Mouse (Mus musculus) cortical plate, adult 2 months (tissue): ENCODE measurements around the gene Nbl1. TPM values are rescaled to one million over a fixed set of nuclear protein-coding genes. Genes with fewer than 3 reads are reported as not detected.

Experiments
- H3K27ac ChIP-seq: fragments of 200-500 bp; 2 replicates; pipeline ENCODE4 v1.5.1; 2012; ENCODE audit warnings: low read length, control low read depth, inconsistent platforms; ENCODE audit not compliant: insufficient read depth
- H3K4me1 ChIP-seq: fragments of 200-500 bp; 2 replicates; pipeline ENCODE4 v1.6.1; 2011; ENCODE audit warnings: low read length; ENCODE audit not compliant: control insufficient read depth, insufficient read depth
- H3K4me3 ChIP-seq: fragments of 200-500 bp; 2 replicates; pipeline ENCODE4 v1.5.1; 2011; ENCODE audit warnings: mild to moderate bottlenecking, low read length, control low read depth; ENCODE audit not compliant: insufficient read depth
- CTCF ChIP-seq: fragments of 200-500 bp; IDR thresholded peaks from 2 replicates; pipeline ENCODE4 v1.5.1; 2011; ENCODE audit warnings: mild to moderate bottlenecking, control low read depth, low read length; ENCODE audit not compliant: insufficient read depth; ENCODE audit errors: extremely low read depth
- POLR2A ChIP-seq: fragments of 200-500 bp; IDR thresholded peaks from 2 replicates; pipeline ENCODE4 v1.6.1; 2011; ENCODE audit warnings: mild to moderate bottlenecking, low read length, control low read depth; ENCODE audit not compliant: insufficient read depth; ENCODE audit errors: extremely low read depth
- polyA plus RNA-seq: library from polyadenylated mRNA; depleted of rRNA; stranded (reverse); fragments of >200 nt; gene quantifications from 2 replicates; pipeline ENCODE4 v1.2.3, GENCODE M21; 2012

The Nbl1 gene
- polyA plus RNA-seq, 1 experiment = 81.1 TPM

DNA sequence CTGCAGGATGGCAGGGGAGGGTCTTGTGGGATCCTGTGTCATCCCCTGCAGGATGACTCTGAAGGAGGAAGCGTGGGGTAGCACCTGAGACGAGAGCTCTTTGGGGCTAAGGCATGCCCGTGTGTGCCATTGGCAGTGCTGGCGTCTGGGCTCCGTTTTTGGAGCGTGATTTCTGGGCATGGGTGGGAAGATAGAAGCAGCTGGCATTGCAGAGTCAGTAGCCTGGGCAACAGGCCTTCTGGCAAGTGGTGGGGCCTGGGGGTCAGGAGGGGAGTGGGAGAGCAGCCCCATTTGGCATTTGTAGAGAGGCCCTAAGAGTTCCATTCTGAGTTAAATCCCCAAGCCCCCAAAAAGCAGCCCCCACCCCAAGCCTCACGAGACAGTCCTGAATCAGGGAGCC lies 40.0 kb downstream of the Nbl1 start:
- H3K4me3 ChIP-seq = no peak overlapping the region
- no peak for TF ChIP-seq POLR2A
- no peak for TF ChIP-seq CTCF
- H3K27ac ChIP-seq = no peak overlapping the region
- H3K4me1 ChIP-seq = peaks cover 13% of the 10 kb centered on the region

DNA sequence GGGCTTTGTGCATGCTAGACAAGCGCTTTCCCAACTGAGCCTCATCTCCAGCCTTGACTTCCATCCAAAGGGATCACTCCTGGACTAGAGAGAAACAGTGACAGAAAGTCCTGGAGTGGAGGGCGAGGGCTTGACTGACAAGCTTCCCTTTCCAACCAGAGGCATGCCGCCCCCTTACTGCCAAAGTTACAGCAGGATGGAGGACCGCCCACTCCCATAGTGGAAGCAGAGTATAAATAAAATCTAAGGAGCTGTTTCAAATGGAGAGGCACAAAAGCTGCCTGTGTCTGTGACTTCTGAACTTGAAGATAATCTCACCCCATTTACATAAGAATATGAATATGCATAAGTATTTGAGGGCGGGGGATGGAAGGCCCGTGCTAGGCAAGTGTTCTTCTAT lies 44.3 kb downstream of the Nbl1 start:
- no peak overlapping the region for H3K27ac ChIP-seq
- no peak overlapping the region for H3K4me3 ChIP-seq
- H3K4me1 ChIP-seq = peaks cover 9% of the 10 kb centered on the region
- TF ChIP-seq POLR2A (no peak), CTCF (no peak)

DNA sequence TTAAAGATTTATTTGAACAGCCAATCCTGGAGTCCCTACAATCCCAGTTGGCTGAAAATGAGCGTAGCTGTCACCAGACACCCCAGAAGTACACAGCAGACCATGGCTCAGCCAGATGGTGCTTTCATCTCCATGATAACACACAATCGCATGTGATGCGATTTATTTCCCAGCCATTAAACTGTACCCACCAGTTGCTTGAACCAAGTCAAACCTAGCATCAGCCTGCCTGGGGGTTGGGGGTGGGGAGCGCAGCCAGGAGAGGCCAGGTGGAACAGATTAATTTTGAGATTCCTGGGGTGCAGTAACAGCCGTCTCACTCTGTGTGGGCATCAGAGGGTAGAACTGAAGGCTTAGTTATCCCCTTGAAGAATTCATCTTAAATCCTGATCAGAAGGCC lies 46.4 kb downstream of the Nbl1 start:
- TF ChIP-seq CTCF (no peak), POLR2A (no peak)
- Histone ChIP-seq H3K4me1 (0 out of 2 replicates have a peak, but pooled peaks cover 3% of the 10 kb centered on the region), H3K4me3 (no peak overlapping the region), H3K27ac (no peak overlapping the region)

DNA sequence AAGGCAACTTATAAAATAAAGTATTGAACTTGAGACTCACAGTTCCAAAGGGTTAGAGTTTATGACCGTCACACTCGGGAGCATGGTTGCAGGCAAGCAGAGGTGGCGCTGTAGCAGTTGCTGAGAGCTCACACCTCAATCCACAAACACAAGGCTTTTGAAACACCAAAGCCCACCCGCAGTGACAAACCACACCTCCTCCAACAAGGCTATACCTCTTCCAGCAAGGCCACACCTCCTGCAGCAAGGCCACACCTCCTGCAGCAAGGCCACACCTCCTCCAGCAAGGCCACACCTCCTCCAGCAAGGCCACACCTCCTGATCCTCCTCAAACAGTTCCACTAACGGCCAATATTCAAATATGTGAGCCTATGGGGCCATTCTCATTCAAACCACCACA lies 48.2 kb downstream of the Nbl1 start:
- no peak overlapping the region for H3K27ac ChIP-seq
- no peak for TF ChIP-seq CTCF
- TF ChIP-seq POLR2A = no peak
- 0 out of 2 replicates have a peak, but pooled peaks cover 3% of the 10 kb centered on the region for H3K4me1 ChIP-seq
- H3K4me3 ChIP-seq = no peak overlapping the region

DNA sequence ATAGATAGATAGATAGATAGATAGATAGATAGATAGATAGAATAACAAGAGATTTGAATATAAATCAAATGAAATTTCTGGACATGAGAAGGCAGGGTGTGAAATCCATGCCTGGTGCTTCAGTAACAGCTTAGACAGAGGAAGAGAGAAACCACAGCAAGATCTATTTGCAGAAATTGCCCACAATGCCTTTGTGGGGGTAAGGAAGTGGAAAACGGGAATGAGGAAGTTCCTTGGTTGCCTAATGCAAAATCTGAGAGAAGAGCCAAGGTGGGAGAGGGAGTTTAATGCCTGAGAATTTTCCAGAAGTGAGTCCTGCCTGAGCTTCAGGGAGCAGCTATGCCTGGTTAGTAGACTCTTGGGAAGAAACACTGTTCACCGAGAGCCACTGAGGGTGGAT lies 49.2 kb downstream of the Nbl1 start:
- 0 out of 2 replicates have a peak, but pooled peaks cover 1% of the 10 kb centered on the region for H3K4me1 ChIP-seq
- no peak for TF ChIP-seq CTCF
- no peak for TF ChIP-seq POLR2A
- no peak overlapping the region for H3K4me3 ChIP-seq
- H3K27ac ChIP-seq = no peak overlapping the region

DNA sequence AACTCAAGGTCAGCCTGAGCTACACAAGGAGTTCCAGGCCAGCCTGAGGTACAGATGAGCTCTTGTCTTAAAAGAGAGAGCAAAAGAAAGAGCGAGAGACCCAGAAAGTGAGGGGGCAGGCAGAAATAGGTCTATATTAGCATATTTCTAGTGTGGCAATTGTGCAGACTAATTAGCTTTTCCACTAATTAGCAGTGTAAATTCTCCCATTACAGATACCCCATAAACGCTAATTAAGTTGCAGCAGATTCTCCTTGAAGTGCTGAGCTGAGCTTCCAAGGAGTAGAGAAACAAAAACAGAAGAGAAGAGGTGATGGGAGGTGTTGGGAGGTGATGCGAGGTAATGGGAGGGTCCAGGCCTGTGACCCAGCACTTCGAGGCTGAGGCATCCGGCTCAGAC lies 50.2 kb downstream of the Nbl1 start:
- no peak overlapping the region for H3K4me3 ChIP-seq

DNA sequence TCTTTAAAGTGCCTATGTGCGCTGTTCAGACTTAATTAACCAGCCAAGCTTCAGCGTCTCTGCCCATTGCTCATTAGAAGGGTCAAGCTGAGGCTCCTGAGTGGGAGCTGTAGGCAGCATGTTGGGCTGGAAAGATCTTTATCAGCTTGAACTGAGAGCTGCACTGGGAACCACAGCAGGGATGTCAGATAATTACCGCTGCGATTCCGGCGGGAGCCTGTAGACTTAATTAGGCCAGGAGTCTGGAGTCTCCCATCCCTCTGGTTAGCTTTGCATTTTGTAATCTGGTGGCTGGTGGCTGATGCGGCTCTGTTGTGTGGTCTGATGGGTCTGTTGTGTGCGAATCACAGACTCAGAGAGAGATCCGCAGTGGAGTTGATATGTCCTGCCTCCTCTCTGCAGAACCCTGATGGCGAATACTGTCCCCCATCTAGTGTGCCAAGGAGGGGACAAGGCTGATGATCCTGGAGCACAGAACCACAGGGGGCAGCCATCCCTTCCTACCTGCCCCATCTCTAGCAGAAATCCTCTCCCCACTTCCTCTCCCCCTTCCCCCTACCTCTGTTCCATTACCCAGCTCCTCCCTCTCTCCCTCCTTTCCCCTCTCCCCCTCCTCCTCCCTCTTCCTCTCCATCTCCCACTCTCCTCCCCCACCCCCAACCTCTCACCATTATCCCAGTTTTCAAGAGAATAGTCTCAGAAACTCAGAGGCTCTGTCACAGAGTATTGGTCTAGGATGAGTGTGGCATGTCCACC lies 52.5 kb downstream of the Nbl1 start:
- H3K27ac ChIP-seq = no peak overlapping the region
- no peak for TF ChIP-seq CTCF
- TF ChIP-seq POLR2A = no peak
- H3K4me3 ChIP-seq = no peak overlapping the region
- H3K4me1 ChIP-seq = no peaks in the 10 kb centered on the region

More for the DNA sequence above, 50.2 kb downstream of the Nbl1 start:
- H3K4me1 ChIP-seq = no peaks in the 10 kb centered on the region
- no peak overlapping the region for H3K27ac ChIP-seq
- no peak for TF ChIP-seq POLR2A
- TF ChIP-seq CTCF = no peak

DNA sequence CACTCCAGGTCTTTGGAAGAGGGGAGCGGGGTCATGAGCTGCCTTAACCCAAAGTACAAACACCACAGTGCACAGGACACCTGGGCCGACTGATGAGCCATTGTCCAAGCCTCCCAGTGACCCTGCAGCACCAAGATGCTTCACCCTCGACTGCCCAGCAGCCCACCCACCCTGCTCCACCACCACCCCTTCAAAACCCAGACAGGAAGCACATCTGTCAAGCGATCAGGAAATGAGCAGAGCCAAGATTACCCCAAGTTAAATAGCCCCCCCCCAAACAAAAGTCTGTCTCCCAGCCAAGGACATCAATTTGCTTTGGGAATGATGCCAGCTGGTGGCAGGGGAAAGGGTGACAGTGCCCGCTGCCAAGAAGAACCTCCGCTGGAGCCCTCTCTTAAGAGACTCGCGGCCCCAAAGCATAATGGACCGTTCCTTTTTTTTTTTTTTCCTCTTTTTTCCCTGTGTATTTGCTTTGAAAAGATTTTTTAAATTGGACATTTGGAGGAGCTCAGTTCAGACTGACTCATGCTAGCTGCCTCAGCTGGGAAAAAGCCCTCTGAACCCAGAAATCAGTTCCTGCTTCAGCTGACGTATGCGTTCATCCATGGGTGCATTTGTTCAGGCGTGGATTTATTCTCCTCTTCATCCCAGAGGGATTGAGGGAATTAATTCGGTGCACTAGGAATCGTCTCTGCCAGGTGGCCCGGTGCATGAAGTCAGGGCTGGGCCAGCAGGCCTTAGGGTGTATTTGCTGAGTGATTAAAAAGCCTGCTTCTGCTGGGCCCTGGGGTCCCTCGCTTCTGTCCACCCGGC lies 54.8 kb downstream of the Nbl1 start:
- no peak overlapping the region for H3K27ac ChIP-seq
- H3K4me1 ChIP-seq = peaks cover 2% of the 10 kb centered on the region; the same call in 1 of the 2 replicates
- H3K4me3 ChIP-seq = no peak overlapping the region
- TF ChIP-seq CTCF = no peak
- no peak for TF ChIP-seq POLR2A

DNA sequence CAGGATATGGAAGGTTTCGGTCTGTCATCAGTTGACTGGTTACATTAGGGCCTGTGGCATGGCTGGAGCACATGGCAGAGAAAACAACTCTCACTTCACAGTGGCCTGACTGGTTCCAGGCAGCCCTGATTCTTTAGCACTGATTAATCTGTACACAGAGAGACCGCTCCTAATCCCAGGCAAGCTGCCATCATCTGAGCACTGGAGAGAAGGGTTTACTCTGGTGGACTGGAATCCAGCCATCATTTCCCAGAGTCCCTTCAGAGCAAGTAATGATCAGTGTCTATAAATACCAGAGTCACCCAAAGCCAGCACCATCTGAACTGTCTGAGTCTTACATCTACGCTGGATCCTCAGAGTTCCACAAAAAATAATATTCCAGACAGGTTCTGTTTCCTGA lies 57.0 kb downstream of the Nbl1 start:
- TF ChIP-seq POLR2A (no peak), CTCF (no peak)
- Histone ChIP-seq H3K4me1 (peaks cover 2% of the 10 kb centered on the region), H3K4me3 (no peak overlapping the region), H3K27ac (no peak overlapping the region)
